Mouse (Mus musculus): Measurements from ENCODE around the gene Nfix. TPM values are rescaled to one million over a fixed set of nuclear protein-coding genes. Genes with fewer than 3 reads are reported as not detected.

Nfix gene
- total RNA-seq (2021) (100 to 1,000 TPM in 1 of 2 experiments, 10 to 100 TPM in 1; 91.3 to 113 TPM), polyA plus RNA-seq (2012; rRNA removed) (47.0 and 59.9 TPM in 2 replicates)
- long read RNA-seq, transcript Nfix-202 (10 exons, 1,728 nt) = major isoform, 7 of 27 reads
- long read RNA-seq, partial matches to known transcripts = 3 of 27 reads
- long read RNA-seq, other reads (novel, unspliced or antisense) = 14 of 27 reads

- DNase-seq = peak; percentile 87
Observed at GRCm38 (mm10) chr8:84799999-84800831, at the start of gene Nfix. TSS of gene Nfix (minus strand) at chr8:84800344.

- DNase-seq = no peak
Observed at GRCm38 (mm10) chr8:84847684-84848435, 47.7 kb upstream of the Nfix start.

- DNase-seq = peak; percentile 100
Observed at GRCm38 (mm10) chr8:84846722-84847572, 46.8 kb upstream of the Nfix start, which contains the start of gene Calr. TSS of gene Calr (minus strand) at chr8:84846934.

- no peak for DNase-seq
Observed at GRCm38 (mm10) chr8:84846094-84846721, 46.1 kb upstream of the Nfix start.

- DNase-seq = peak; percentile 47
Observed at GRCm38 (mm10) chr8:84845355-84846093, 45.4 kb upstream of the Nfix start.

GRCm38 (mm10) chr8:84844397-84845070 lies 44.4 kb upstream of the Nfix start:
- DNase-seq = no peak

GRCm38 (mm10) chr8:84841514-84841913 lies 41.4 kb upstream of the Nfix start:
- DNase-seq = no peak

- DNase-seq = peak; percentile 94
Observed at GRCm38 (mm10) chr8:84840248-84840999, 40.3 kb upstream of the Nfix start, which contains the start of gene Rad23a. TSS of gene Rad23a (minus strand) at chr8:84840665.

GRCm38 (mm10) chr8:84839875-84840247 lies 39.7 kb upstream of the Nfix start:
- no peak for DNase-seq

GRCm38 (mm10) chr8:84839411-84839810 lies 39.3 kb upstream of the Nfix start:
- DNase-seq = no peak

- no peak for DNase-seq
Observed at GRCm38 (mm10) chr8:84838513-84838912, 38.4 kb upstream of the Nfix start.

- DNase-seq = no peak
Observed at GRCm38 (mm10) chr8:84837912-84838470, 37.8 kb upstream of the Nfix start.

- DNase-seq = no peak
Observed at GRCm38 (mm10) chr8:84837149-84837911, 37.2 kb upstream of the Nfix start.

GRCm38 (mm10) chr8:84834866-84835855 lies 35.0 kb upstream of the Nfix start:
- peak; percentile 84 for DNase-seq

- no peak for DNase-seq
Observed at GRCm38 (mm10) chr8:84834002-84834865, 34.1 kb upstream of the Nfix start.

Data from adrenal gland, adult 2 months (tissue).